Mouse (Mus musculus): ENCODE measurements around the gene Mrgprh.

DNA sequence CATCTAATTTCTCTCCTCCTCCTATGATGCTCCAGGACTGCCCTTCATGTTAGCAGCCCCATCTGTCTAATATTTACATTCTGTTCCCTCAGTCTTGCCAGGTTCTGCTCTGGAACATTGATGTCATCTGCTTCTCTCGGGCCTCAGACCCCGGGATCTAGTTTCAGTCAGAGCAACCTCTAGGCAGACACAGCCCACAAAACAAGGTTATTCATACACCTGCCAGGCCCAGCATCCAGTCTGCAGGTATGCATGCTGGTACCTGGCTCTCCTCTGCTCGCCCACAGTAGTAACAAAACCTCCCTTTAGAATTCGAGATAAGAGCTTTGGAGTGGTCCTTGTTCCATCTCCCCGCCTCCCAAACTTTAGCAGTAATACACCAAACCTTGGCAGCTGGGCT lies 45.5 kb upstream of the Mrgprh start:
- TF ChIP-seq CTCF (IDR thresholded peaks at IDR 0.05; ENCODE audit: insufficient read depth, low read length) (no peak), POLR2A (IDR thresholded peaks at IDR 0.05; ENCODE audit: borderline replicate concordance, extremely low read depth, low read depth, low read length) (no peak)

Measured in lung, adult 2 months (tissue).